Mouse (Mus musculus): ENCODE measurements at regions not wholly inside any gene's neighbourhood (a gene's known extent, or its start where the extent isn't known, plus 50 kb on each side); places are given as distances from the start of the nearest gene placed in this dataset.
"Not testable (repeated sequence)": the region's sequence is repeated elsewhere in the genome, so short reads cannot be mapped to it uniquely, and the experiment has no call there.

DNA sequence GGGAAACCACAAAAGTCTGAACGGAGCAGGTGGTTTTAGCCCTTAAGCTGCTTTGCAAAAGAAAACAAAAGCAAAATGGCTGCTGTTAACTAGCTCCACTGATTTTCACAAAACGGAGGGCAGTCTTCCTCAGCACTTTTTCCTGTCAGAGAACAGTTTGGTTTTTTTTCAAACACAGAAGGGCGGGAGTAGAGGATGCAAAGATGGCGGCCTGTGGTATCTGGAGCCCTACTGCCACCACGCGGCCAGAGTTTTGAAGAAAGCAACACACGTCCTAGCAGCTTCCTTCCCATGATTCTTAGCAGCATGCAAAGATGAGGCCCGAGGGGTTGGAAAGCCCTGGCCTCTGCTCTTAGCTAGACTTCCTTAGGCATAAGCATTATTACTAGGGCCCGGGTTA lies 191.6 kb upstream of the Olfr1324 start:
- DNase-seq (ENCODE audit: low read depth): peak; percentile 93
- TF ChIP-seq POLR2A (IDR thresholded peaks at IDR 0.05; ENCODE audit: borderline replicate concordance, extremely low read depth, insufficient read depth, insufficient read length, poor library complexity, severe bottlenecking) (no peak), CTCF (IDR thresholded peaks at IDR 0.05; ENCODE audit: borderline replicate concordance, extremely low read depth, insufficient read depth, insufficient read length) (peak; percentile 54; the same call in 1 of the 2 replicates)

DNA sequence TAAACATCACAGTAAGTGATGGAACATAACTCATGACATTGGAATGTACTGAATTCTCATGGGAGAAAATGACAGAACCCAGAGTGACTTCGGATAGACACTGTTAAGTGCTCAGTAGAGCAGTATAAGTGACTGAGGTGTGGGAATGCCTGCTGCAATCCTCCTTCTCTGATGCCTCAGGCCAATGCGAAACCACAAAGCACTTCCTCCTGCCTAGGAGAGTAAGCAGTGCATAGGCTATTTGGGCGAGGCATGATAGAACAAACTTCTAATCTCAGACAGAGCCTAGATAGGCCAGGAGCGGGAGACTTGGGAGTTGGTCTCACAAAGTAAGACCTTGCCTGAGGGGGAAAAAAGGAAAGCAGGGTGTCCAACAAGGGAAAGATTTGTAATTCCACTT lies 190.6 kb upstream of the Olfr1324 start:
- no peak for TF ChIP-seq CTCF (IDR thresholded peaks at IDR 0.05; ENCODE audit: borderline replicate concordance, extremely low read depth, insufficient read depth, insufficient read length)
- TF ChIP-seq POLR2A (IDR thresholded peaks at IDR 0.05; ENCODE audit: borderline replicate concordance, extremely low read depth, insufficient read depth, insufficient read length, poor library complexity, severe bottlenecking): no peak
- DNase-seq (ENCODE audit: low read depth): no peak

DNA sequence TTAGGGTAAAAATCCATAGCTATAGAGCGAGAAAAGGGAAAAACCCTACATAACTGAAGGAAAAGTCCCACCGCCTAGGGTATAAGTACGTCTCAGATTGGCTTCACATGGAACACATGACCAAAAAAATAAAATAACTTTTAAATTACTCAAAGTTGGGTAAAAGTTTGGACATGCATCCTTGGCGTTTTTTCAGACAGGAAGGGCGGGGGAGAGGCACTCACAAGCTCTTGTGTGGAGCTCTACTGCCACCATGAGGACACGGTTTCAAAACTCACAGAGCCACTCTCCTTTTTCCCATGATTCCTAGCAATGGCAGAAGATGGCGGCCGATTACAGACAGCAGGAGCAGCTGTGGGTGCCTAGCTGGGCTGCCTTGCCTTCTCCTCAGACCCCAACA lies 188.6 kb upstream of the Olfr1324 start:
- DNase-seq (ENCODE audit: low read depth): peak; percentile 62

DNA sequence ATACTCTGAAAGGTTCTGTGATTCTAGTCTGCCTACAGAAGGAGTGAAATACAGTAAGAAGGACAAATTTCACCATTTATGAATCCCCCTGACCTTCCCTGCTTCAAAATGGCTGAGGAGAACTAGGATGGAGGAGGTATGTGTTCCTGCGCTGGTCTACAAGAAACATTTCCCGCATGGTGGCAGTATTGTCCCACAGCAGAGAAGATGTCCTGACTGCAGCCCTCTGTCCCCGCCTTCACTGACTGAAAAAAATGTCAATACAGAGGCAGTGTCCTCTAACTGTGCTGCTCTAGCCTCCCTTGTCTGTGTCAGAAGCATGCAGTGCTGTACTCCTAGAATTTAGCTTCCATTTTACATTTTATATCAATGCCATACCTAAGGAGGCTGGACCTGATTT lies 186.6 kb upstream of the Olfr1324 start:
- TF ChIP-seq CTCF (IDR thresholded peaks at IDR 0.05; ENCODE audit: borderline replicate concordance, extremely low read depth, insufficient read depth, insufficient read length): peak; percentile 49; the same call in 1 of the 2 replicates
- peak; percentile 87 for DNase-seq (ENCODE audit: low read depth)

More for the DNA sequence above, 188.6 kb upstream of the Olfr1324 start:
- peak; percentile 20; the same call in 1 of the 2 replicates for TF ChIP-seq CTCF (IDR thresholded peaks at IDR 0.05; ENCODE audit: borderline replicate concordance, extremely low read depth, insufficient read depth, insufficient read length)

DNA sequence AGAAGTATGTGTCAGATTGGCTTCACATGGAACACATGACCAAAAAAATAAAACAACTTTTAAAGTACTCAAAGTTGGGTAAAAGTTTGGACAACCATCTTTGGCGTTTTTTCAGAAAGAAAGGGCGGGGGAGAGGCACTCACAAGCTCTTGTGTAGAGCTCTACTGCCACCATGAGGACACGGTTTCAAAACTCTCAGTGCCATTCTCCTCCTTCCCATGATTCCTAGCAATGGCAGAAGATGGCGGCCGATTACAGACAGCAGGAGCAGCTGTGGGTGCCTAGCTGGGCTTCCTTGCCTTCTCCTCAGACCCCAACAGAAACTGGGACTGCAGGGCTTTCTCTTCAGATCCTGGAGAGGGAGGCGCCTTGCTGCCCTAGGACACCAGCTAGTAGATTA lies 186.1 kb upstream of the Olfr1324 start:
- TF ChIP-seq CTCF (IDR thresholded peaks at IDR 0.05; ENCODE audit: borderline replicate concordance, extremely low read depth, insufficient read depth, insufficient read length): peak; percentile 26; the same call in 1 of the 2 replicates
- DNase-seq (ENCODE audit: low read depth): peak; percentile 77

DNA sequence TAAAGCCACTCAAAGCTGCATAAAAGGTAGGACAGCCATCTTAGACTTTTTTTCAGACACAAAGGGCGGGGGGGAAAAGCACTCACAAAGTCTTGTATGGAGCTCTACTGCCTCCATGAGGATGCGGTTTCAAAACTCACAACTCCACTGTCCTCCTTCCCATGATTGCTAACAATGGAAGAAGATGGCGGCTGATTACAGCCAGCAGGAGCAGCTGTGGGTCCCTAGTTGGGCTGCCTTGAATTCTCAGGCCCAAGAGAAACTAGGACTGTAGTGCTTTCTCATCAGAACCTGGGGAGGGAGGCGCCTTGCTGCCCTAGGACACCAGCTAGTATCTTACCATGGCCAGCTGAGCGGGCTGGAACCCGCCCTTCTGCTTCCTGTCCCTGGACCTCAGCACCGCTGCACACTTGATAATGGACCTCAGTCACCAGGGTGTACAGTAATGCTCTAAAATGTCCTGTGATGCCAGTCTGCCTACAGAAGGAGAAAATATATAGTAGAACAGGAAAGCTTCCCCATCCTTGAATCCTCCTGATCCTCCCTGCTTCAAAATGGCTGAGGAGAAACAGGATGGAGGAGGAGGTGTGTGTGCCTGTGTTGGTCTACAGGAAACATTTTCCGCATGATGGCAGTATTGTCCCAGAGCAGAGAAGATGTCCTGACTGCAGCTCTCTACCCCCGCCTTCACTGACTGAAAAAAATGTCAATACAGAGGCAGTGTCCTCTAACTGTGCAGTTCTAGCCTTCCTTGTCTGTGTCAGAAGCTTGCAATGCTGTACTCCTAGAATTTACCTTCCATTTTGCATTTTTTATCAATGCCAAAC lies 183.7 kb upstream of the Olfr1324 start:
- peak; percentile 94 for DNase-seq (ENCODE audit: low read depth)
- TF ChIP-seq POLR2A (IDR thresholded peaks at IDR 0.05; ENCODE audit: borderline replicate concordance, extremely low read depth, insufficient read depth, insufficient read length, poor library complexity, severe bottlenecking): no peak
- TF ChIP-seq CTCF (IDR thresholded peaks at IDR 0.05; ENCODE audit: borderline replicate concordance, extremely low read depth, insufficient read depth, insufficient read length): peak; percentile 53; the same call in 1 of the 2 replicates

DNA sequence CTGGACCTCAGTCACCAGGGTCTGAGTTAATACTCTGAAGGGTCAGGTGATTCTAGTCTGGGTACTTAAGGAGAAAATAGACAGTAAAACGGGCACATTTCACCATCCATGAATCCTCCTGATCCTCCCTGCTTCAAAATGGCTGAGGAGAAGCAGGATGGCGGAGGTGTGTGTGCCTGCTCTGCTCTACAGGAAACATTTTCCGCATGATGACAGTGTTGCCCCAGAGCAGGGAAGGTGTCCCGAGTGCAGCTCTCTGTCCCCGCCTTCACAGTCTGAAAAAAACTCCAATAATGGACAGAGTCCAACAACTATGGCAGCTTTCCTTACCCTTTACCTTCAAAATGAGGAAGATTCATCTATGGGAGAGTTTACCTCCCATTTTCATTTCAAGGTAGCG lies 179.8 kb upstream of the Olfr1324 start:
- not testable (repeated sequence) for DNase-seq (ENCODE audit: low read depth)

DNA sequence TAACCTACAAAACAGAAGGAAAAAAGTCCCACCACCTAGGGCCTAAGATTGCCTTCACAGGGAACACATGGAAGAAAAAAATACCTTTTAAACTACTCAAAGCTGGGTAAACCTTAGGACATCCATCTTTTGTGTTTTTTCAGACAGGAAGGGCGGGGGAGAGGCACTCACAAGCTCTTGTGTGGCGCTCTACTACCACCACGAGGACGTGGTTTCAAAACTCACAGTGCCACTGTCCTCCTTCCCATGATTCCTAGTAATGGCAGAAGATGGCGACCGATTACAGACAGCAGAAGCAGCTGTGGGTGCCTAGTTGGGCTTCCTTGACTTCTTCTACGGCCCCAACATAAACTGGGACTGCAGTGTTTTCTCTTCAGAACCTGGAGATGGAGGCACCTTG lies 179.3 kb upstream of the Olfr1324 start:
- TF ChIP-seq POLR2A (IDR thresholded peaks at IDR 0.05; ENCODE audit: borderline replicate concordance, extremely low read depth, insufficient read depth, insufficient read length, poor library complexity, severe bottlenecking) (no peak), CTCF (IDR thresholded peaks at IDR 0.05; ENCODE audit: borderline replicate concordance, extremely low read depth, insufficient read depth, insufficient read length) (peak; percentile 35; the same call in 1 of the 2 replicates)
- DNase-seq (ENCODE audit: low read depth): peak; percentile 70

DNA sequence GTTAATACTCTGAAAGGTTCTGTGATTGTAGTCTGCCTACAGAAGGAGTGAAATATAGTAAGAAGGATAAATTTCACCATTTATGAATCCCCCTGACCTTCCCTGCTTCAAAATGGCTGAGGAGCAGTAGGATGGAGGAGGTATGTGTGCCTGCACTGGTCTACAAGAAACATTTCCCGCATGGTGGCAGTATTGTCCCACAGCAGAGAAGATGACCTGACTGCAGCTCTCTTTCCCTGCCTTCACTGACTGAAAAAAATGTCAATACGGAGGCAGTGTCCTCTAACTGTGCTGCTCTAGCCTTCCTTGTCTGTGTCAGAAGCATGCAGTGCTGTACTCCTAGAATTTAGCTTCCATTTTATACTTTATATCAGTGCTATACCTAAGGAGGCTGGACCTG lies 177.2 kb upstream of the Olfr1324 start:
- peak; percentile 89 for DNase-seq (ENCODE audit: low read depth)
- peak; percentile 40; the same call in 1 of the 2 replicates for TF ChIP-seq CTCF (IDR thresholded peaks at IDR 0.05; ENCODE audit: borderline replicate concordance, extremely low read depth, insufficient read depth, insufficient read length)

DNA sequence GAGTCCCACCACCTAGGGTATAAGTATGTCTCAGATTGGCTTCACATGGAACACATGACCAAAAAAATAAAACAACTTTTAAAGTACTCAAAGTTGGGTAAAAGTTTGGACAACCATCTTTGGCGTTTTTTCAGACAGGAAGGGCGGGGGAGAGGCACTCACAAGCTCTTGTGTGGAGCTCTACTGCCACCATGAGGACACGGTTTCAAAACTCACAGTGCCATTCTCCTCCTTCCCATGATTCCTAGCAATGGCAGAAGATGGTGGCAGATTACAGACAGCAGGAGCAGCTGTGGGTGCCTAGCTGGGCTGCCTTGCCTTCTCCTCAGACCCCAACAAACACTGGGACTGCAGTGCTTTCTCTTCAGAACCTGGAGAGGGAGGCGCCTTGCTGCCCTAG lies 176.7 kb upstream of the Olfr1324 start:
- not testable (repeated sequence) for DNase-seq (ENCODE audit: low read depth)

DNA sequence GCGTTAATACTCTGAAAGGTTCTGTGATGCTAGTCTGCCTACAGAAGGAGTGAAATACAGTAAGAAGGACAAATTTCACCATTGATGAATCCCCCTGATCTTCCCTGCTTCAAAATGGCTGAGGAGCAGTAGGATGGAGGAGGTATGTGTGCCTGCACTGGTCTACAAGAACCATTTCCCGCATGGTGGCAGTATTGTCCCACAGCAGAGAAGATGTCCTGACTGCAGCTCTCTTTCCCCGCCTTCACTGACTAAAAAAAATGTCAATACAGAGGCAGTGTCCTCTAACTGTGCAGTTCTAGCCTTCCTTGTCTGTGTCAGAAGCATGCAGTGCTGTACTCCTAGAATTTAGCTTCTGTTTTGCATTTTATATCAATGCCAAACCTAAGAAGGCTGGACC lies 174.6 kb upstream of the Olfr1324 start:
- peak; percentile 91 for DNase-seq (ENCODE audit: low read depth)
- peak; percentile 34; the same call in 1 of the 2 replicates for TF ChIP-seq CTCF (IDR thresholded peaks at IDR 0.05; ENCODE audit: borderline replicate concordance, extremely low read depth, insufficient read depth, insufficient read length)

DNA sequence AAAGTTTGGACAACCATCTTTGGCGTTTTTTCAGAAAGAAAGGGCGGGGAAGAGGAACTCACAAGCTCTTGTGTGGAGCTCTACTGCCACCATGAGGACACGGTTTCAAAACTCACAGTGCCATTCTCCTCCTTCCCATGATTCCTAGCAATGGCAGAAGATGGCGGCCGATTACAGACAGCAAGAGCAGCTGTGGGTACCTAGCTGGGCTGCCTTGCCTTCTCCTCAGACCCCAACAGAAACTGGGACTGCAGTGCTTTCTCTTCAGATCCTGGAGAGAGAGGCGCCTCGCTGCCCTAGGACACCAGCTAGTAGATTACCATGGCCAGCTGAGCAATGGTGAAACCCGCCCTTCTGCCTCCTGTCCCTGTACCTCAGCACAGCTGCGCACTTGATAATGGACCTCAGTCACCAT lies 174.2 kb upstream of the Olfr1324 start:
- peak; percentile 42 for DNase-seq (ENCODE audit: low read depth)

DNA sequence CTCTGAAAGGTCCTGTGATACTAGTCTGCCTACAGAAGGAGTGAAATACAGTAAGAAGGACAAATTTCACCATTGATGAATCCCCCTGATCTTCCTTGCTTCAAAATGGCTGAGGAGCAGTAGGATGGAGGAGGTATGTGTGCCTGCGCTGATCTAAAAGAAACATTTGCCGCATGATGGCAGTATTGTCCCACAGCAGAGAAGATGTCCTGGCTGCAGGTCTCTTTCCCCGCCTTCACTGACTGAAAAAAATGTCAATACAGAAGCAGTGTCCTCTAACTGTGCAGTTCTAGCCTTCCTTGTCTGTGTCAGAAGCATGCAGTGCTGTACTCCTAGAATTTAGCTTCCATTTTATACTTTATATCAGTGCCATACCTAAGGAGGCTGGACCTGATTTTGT lies 172.0 kb upstream of the Olfr1324 start:
- TF ChIP-seq CTCF (IDR thresholded peaks at IDR 0.05; ENCODE audit: borderline replicate concordance, extremely low read depth, insufficient read depth, insufficient read length): peak; percentile 49; the same call in 1 of the 2 replicates
- peak; percentile 92 for DNase-seq (ENCODE audit: low read depth)

DNA sequence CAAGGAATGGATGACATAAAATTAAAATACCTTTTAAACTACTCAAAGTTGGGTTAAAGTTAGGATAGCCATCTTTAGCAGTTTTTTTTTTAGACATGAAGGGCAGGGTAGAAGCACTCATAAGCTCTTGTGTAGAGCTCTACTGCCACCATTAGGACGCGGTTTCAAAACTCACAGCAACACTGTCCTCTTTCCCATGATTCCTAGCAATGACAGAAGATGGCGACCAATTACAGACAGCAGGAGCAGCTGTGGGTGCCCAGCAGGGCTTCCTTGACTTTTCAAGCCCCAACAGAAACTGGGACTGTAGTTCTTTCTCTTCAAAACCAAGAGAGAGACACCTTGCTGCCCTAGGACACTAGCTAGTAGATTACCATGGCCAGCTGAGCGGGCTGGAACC lies 171.5 kb upstream of the Olfr1324 start:
- no peak for TF ChIP-seq POLR2A (IDR thresholded peaks at IDR 0.05; ENCODE audit: borderline replicate concordance, extremely low read depth, insufficient read depth, insufficient read length, poor library complexity, severe bottlenecking)
- TF ChIP-seq CTCF (IDR thresholded peaks at IDR 0.05; ENCODE audit: borderline replicate concordance, extremely low read depth, insufficient read depth, insufficient read length): peak; percentile 41; the same call in 1 of the 2 replicates
- peak; percentile 85 for DNase-seq (ENCODE audit: low read depth)

DNA sequence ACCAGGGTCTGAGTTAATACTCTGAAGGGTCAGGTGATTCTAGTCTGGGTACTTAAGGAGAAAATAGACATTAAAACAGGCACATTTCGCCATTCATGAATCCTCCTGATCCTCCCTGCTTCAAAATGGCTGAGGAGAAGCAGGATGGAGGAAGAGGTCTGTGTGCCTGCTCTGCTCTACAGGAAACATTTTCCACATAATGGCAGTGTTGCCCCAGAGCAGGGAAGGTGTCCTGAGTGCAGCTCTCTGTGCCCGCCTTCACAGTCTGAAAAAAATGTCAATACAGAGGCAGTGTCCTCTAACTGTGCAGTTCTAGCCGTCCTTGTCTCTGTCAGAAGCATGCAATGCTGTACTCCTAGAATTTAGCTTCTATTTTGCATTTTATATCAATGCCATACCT lies 169.3 kb upstream of the Olfr1324 start:
- DNase-seq (ENCODE audit: low read depth): not testable (repeated sequence)
